ENCODE assay signal across 11 mouse cellular contexts in the genomic region with DNA sequence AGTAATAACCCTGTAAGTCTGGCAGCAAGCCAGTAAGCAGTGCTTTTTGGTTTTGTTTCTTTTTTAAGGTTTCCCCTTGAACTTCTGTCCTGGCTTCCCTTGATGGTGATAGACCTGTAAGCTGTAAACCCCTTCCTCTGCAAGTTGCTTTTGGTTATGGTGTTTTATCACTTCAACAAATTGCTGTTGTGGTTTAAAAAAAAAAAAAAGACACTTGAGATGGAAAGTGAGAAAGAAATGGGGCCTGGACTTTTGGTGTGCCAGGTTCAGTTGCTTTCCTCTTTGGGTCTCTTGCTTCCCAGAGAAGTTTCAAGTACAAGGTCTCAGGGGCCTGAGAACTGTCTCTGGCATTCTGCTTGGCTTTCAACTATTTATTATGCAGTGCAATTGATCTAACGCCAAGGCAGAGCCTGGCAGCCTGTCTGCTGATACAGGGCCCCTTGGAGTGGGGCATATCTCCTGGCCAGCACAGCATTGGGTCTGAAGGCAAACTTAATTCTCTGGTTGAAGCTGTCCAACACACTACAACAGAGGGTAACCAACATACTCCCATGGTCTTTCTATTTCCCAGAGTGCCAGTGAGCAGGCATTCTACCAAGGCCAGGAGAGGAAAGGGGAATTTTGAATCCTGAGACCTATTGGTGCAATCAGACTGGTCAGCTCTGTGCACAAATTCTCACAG. TPM values are rescaled to one million over a fixed set of nuclear protein-coding genes. Genes with fewer than 3 reads are reported as not detected.
A peak's percentile ranks its signal among the peaks of the same experiment; 100 is the strongest.
DNase-seq lines count a peak whose midpoint lies in the region; ATAC-seq and TF ChIP-seq lines count a peak whose summit lies in the region.
"Had no signal": no experiment of that assay in that cellular context is flagged by ENCODE, and none has a peak within 500 bp of the region (broad histone marks: within the 10 kb centered on the region; RNA-seq: fewer than 3 reads in every experiment).

No protein-coding gene starts in this region.

- H3K4me1 ChIP-seq in midbrain, postnatal 0 days (ENCODE audit: insufficient read depth, low read length), result no peaks in the 10 kb centered on the region
- H3K4me1 ChIP-seq in midbrain, embryonic 16.5 days (ENCODE audit: control insufficient read depth, insufficient read depth, low read length), result no peaks in the 10 kb centered on the region
- peaks cover 11% of the 10 kb centered on the region for H3K4me1 ChIP-seq in olfactory bulb, adult 2 months (ENCODE audit: control insufficient read depth, insufficient read depth, low read length)

- TF ChIP-seq CTCF in midbrain, postnatal 0 days (IDR thresholded peaks at IDR 0.05), result no peak
- no peak for TF ChIP-seq CTCF in olfactory bulb, adult 2 months (IDR thresholded peaks at IDR 0.05; ENCODE audit: insufficient read depth, low read depth, low read length)

- no peaks in the 10 kb centered on the region for H3K9me3 ChIP-seq in midbrain, postnatal 0 days (ENCODE audit: low read length)
- H3K9me3 ChIP-seq in midbrain, embryonic 16.5 days (replicated peaks; ENCODE audit: control insufficient read depth, low read length, poor library complexity, severe bottlenecking), result no peaks in the 10 kb centered on the region
- H3K9me3 ChIP-seq: G1E; megakaryocyte, embryonic 14.5 days had no signal

- intact Hi-C loops in gastrocnemius, postnatal 14 days (cut with DNase I; ENCODE audit: low total_unique reads), result no loop called here

- DNase-seq in heart, adult 8-10 months (ENCODE audit: low spot score), result peak; percentile 31
- no peak for DNase-seq in heart, adult 9 months (ENCODE audit: low spot score in 2 of 2)
- peak; percentile 33 for DNase-seq in midbrain, postnatal 0 days (ENCODE audit: low spot score)
- DNase-seq in gastrocnemius, postnatal 14 days, result peak; percentile 27
- DNase-seq in testis, postnatal 14 days (ENCODE audit: low spot score), result no peak

- no peak overlapping the region for H3K9ac ChIP-seq in midbrain, postnatal 0 days (replicated peaks; ENCODE audit: low read length, poor library complexity, severe bottlenecking)
- H3K9ac ChIP-seq in midbrain, embryonic 16.5 days (ENCODE audit: low read depth, low read length), result no peak overlapping the region
- H3K9ac ChIP-seq: liver, embryonic 14.5 days had no signal

- H3K27ac ChIP-seq in midbrain, postnatal 0 days (ENCODE audit: low read depth, low read length), result 0 out of 2 replicates have a peak overlapping the region, but pooled peaks have one; percentile 6
- no peak overlapping the region for H3K27ac ChIP-seq in midbrain, embryonic 16.5 days (ENCODE audit: low read length)
- H3K27ac ChIP-seq in olfactory bulb, adult 2 months (ENCODE audit: insufficient read depth, low read depth, low read length), result peak overlapping the region; percentile 40; the same call in 1 of the 2 replicates
- H3K27ac ChIP-seq: liver, embryonic 14.5 days had no signal

- H3K4me3 ChIP-seq in midbrain, postnatal 0 days (ENCODE audit: low read depth, low read length), result no peak overlapping the region
- H3K4me3 ChIP-seq in midbrain, embryonic 16.5 days (ENCODE audit: low read depth, low read length), result no peak overlapping the region
- no peak overlapping the region for H3K4me3 ChIP-seq in olfactory bulb, adult 2 months (ENCODE audit: insufficient read depth, low read depth, low read length)
- H3K4me3 ChIP-seq: erythroblast, embryonic 14.5 days; megakaryocyte, embryonic 14.5 days had no signal

- no peaks in the 10 kb centered on the region for H3K27me3 ChIP-seq in midbrain, postnatal 0 days (ENCODE audit: insufficient read depth, low read length)
- no peaks in the 10 kb centered on the region for H3K27me3 ChIP-seq in midbrain, embryonic 16.5 days (ENCODE audit: control insufficient read depth, insufficient read depth, low read depth, low read length)
- H3K27me3 ChIP-seq: megakaryocyte, embryonic 14.5 days had no signal

- H3K36me3 ChIP-seq in midbrain, postnatal 0 days (ENCODE audit: insufficient read depth, low read length), result peaks cover 21% of the 10 kb centered on the region
- H3K36me3 ChIP-seq in midbrain, embryonic 16.5 days (ENCODE audit: control insufficient read depth, insufficient read depth, low read length), result peaks cover 22% of the 10 kb centered on the region

- TF ChIP-seq POLR2A in olfactory bulb, adult 2 months (IDR thresholded peaks at IDR 0.05; ENCODE audit: insufficient read depth, low read depth, low read length), result no peak

- WGBS in midbrain, postnatal 0 days, result 48% methylated on average over 1 of the region's 1 CpGs
- 25% methylated on average over 1 of the region's 1 CpGs for WGBS in midbrain, embryonic 16.5 days
- 17% methylated on average over 1 of the region's 1 CpGs for WGBS in olfactory bulb, adult 2 months

- no peak overlapping the region for H3K4me2 ChIP-seq in midbrain, postnatal 0 days (ENCODE audit: low read depth, low read length, poor library complexity, severe bottlenecking)
- H3K4me2 ChIP-seq in midbrain, embryonic 16.5 days (ENCODE audit: low read length), result no peak overlapping the region

- no peak for ATAC-seq in midbrain, postnatal 0 days (ENCODE audit: low FRiP score)
- no peak for ATAC-seq in midbrain, embryonic 16.5 days

RNA-seq across cellular contexts. Expression of gene Cdip1, which starts 16.7 kb away (rescaled TPM):
- total RNA-seq in heart, adult 8-10 months (2022), result 10 to 100 TPM; 61.1 to 68.9 (median 65.8) TPM
- total RNA-seq in midbrain, postnatal 0 days (2014; rRNA removed), result 122 and 130 TPM in 2 replicates
- polyA plus RNA-seq in midbrain, postnatal 0 days (2015; fragmentation: Nextera tagmentation; extraction: Ambion mirVana), result 131 and 139 TPM in 2 replicates
- polyA plus RNA-seq in midbrain, embryonic 16.5 days (2015; fragmentation: Nextera tagmentation; extraction: Ambion mirVana), result 117 and 127 TPM in 2 replicates
- total RNA-seq in gastrocnemius, postnatal 14 days (2021), result 10 to 100 TPM; 61.9 to 62.7 TPM
- 128 TPM in 1 of 2 replicates, not detected in the other for polyA plus RNA-seq in olfactory bulb, adult 2 months (2012; ENCODE audit: insufficient read depth, insufficient read length, low replicate concordance, missing spikeins)

RNA-seq across cellular contexts. Expression of gene Hmox2, which starts 47.3 kb away (rescaled TPM):
- total RNA-seq in heart, adult 8-10 months (2022), result 10 to 100 TPM; 70.0 to 78.7 (median 75.8) TPM
- total RNA-seq in midbrain, postnatal 0 days (2014; rRNA removed), result 37.9 and 43.2 TPM in 2 replicates
- 92.7 and 102 TPM in 2 replicates for polyA plus RNA-seq in midbrain, postnatal 0 days (2015; fragmentation: Nextera tagmentation; extraction: Ambion mirVana)
- polyA plus RNA-seq in midbrain, embryonic 16.5 days (2015; fragmentation: Nextera tagmentation; extraction: Ambion mirVana), result 92.7 and 102 TPM in 2 replicates
- 10 to 100 TPM; 41.8 to 44.5 TPM for total RNA-seq in gastrocnemius, postnatal 14 days (2021)
- not detected in 2 replicates for polyA plus RNA-seq in olfactory bulb, adult 2 months (2012; ENCODE audit: insufficient read depth, insufficient read length, low replicate concordance, missing spikeins)

RNA-seq across cellular contexts. Expression of gene Nmral1, which starts 54.3 kb away (rescaled TPM):
- 1 to 10 TPM; 1.7 to 2.1 (median 2.0) TPM for total RNA-seq in heart, adult 8-10 months (2022)
- total RNA-seq in midbrain, postnatal 0 days (2014; rRNA removed), result 27.5 and 33.5 TPM in 2 replicates
- 37.1 and 41.2 TPM in 2 replicates for polyA plus RNA-seq in midbrain, postnatal 0 days (2015; fragmentation: Nextera tagmentation; extraction: Ambion mirVana)
- 65.9 and 76.5 TPM in 2 replicates for polyA plus RNA-seq in midbrain, embryonic 16.5 days (2015; fragmentation: Nextera tagmentation; extraction: Ambion mirVana)
- total RNA-seq in gastrocnemius, postnatal 14 days (2021), result 1 to 10 TPM; 4.5 to 5.2 TPM
- polyA plus RNA-seq in olfactory bulb, adult 2 months (2012; ENCODE audit: insufficient read depth, insufficient read length, low replicate concordance, missing spikeins), result not detected in 2 replicates

Comparison
In these comparisons a context has a peak if more than half of its experiments do, and no peak if none do; other contexts are left out.
1. DNase-seq: peak in heart, adult 8-10 months (single experiment), midbrain, postnatal 0 days (single experiment) and gastrocnemius, postnatal 14 days (single experiment); none in heart, adult 9 months (0 of 2) and testis, postnatal 14 days (single experiment).